Mouse (Mus musculus): ENCODE measurements at regions not wholly inside any gene's neighbourhood (a gene's known extent, or its start where the extent isn't known, plus 50 kb on each side); places are given as distances from the start of the nearest gene placed in this dataset.

- no peak for TF ChIP-seq POLR2A (IDR thresholded peaks at IDR 0.05; ENCODE audit: extremely low read depth, insufficient read depth, low read length)
- TF ChIP-seq CTCF (IDR thresholded peaks at IDR 0.05; ENCODE audit: low read depth, low read length) = peak; percentile 21; the same call in 1 of the 2 replicates
Measured at GRCm38 (mm10) chr10:68359135-68359534, 80.6 kb upstream of the Arid5b start.
